Mouse (Mus musculus) testis, adult 2 months (tissue): ENCODE measurements around the gene Igfbp4. TPM values are rescaled to one million over a fixed set of nuclear protein-coding genes. Genes with fewer than 3 reads are reported as not detected.
A peak's percentile ranks its signal among the peaks of the same experiment; 100 is the strongest.

Experiments used
- H3K27ac ChIP-seq: fragments of 200-500 bp; 2 replicates; pipeline ENCODE4 v1.5.1; 2012; ENCODE audit warnings: low read depth, low read length; ENCODE audit not compliant: control insufficient read depth, insufficient read depth
- H3K27me3 ChIP-seq: fragments of 200-500 bp; 2 replicates; pipeline ENCODE4 v1.6.1; 2012; ENCODE audit warnings: mild to moderate bottlenecking, low read length, moderate library complexity; ENCODE audit not compliant: control insufficient read depth, insufficient read depth
- H3K36me3 ChIP-seq: fragments of 200-500 bp; 2 replicates; pipeline ENCODE4 v1.6.1; 2012; ENCODE audit warnings: mild to moderate bottlenecking, low read length; ENCODE audit not compliant: control insufficient read depth, insufficient read depth
- H3K4me1 ChIP-seq: fragments of 200-500 bp; 2 replicates; pipeline ENCODE4 v1.6.1; 2012; ENCODE audit warnings: low read length; ENCODE audit not compliant: control insufficient read depth, insufficient read depth
- H3K4me3 ChIP-seq: fragments of 200-500 bp; 2 replicates; pipeline ENCODE4 v1.5.1; 2012; ENCODE audit warnings: low read depth, mild to moderate bottlenecking, low read length, moderate library complexity, mixed read lengths; ENCODE audit not compliant: control insufficient read depth
- CTCF ChIP-seq: fragments of 200-500 bp; IDR thresholded peaks from 2 replicates; pipeline ENCODE4 v1.5.1; 2012; ENCODE audit warnings: low read depth, mild to moderate bottlenecking, inconsistent platforms, low read length, moderate library complexity; ENCODE audit not compliant: control insufficient read depth, insufficient read depth, insufficient replicate concordance
- POLR2A ChIP-seq: fragments of 200-500 bp; IDR thresholded peaks from 2 replicates; pipeline ENCODE4 v1.6.1; 2012; ENCODE audit warnings: low read depth, mild to moderate bottlenecking, inconsistent platforms, low read length, moderate library complexity; ENCODE audit not compliant: control insufficient read depth
- polyA plus RNA-seq: library from polyadenylated mRNA; depleted of rRNA; stranded (reverse); fragments of >200 nt; gene quantifications from 2 replicates; pipeline ENCODE4 v1.2.3, GENCODE M21; 2012

The Igfbp4 gene
- polyA plus RNA-seq, 1 experiment: 19.0 TPM

DNA sequence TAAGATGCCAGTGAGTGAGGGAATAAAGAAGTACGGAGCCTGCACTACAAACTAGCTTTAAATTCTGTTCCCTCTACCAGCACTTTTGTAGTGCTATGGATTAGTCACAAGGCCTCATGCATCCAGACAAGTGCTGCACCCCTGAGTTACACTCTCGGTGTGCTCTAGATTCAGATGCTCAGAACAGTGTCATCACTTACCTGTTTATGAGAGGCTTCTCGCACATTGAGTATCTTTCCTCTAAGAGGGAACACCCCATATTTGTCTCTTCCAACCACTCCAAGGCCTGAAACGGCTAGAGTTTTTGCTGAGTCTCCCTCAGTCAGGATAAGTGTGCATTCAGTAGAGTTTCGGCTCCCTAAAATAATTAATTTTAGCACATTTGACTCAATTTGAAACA is 30.3 kb upstream of the Igfbp4 start:
- no peaks in the 10 kb centered on the region for H3K27me3 ChIP-seq
- H3K27ac ChIP-seq: no peak overlapping the region
- 0 out of 2 replicates have a peak, but pooled peaks cover 1% of the 10 kb centered on the region for H3K36me3 ChIP-seq
- no peak for TF ChIP-seq CTCF
- no peak for TF ChIP-seq POLR2A
- H3K4me1 ChIP-seq: no peaks in the 10 kb centered on the region
- H3K4me3 ChIP-seq: no peak overlapping the region

GRCm38 (mm10) chr11:99013856-99014255 is 27.2 kb upstream of the Igfbp4 start:
- Histone ChIP-seq H3K27me3 (no peaks in the 10 kb centered on the region), H3K36me3 (0 out of 2 replicates have a peak, but pooled peaks cover 1% of the 10 kb centered on the region), H3K27ac (no peak overlapping the region), H3K4me1 (no peaks in the 10 kb centered on the region), H3K4me3 (no peak overlapping the region)
- TF ChIP-seq CTCF: no peak
- TF ChIP-seq POLR2A: no peak

GRCm38 (mm10) chr11:99019844-99020243 is 21.2 kb upstream of the Igfbp4 start:
- H3K27ac ChIP-seq: no peak overlapping the region
- TF ChIP-seq POLR2A (no peak), CTCF (no peak)
- H3K4me3 ChIP-seq: no peak overlapping the region
- peaks cover 4% of the 10 kb centered on the region for H3K4me1 ChIP-seq
- peaks cover 1% of the 10 kb centered on the region for H3K36me3 ChIP-seq
- H3K27me3 ChIP-seq: no peaks in the 10 kb centered on the region

DNA sequence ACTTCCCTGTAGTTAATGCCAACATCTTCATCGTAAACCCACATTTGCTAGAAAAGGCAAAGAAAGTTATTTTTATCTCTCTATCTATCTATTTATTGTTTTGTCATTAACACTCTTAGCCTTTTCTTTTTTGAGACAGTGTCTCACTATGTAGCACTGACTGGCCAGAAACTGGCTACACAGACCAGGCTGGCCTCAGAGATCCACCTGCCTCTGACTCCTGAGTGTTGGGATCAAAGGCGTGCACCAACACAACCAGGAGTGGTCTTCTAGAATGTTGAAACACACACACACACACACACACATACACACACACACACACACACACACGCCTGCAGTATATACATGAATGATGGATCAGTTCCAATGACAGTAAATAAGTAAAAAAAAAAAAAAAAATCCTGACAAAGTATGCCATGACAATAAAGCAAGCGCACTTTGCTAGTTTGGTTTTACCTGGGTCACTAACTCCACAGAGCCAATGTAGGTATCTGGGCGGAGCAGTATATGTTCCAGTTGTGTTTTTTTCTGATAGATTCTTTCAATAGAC is 18.6 kb upstream of the Igfbp4 start:
- H3K4me3 ChIP-seq: no peak overlapping the region
- H3K4me1 ChIP-seq: peaks cover 9% of the 10 kb centered on the region
- no peak overlapping the region for H3K27ac ChIP-seq
- TF ChIP-seq CTCF (no peak), POLR2A (no peak)
- no peaks in the 10 kb centered on the region for H3K27me3 ChIP-seq
- peaks cover 1% of the 10 kb centered on the region for H3K36me3 ChIP-seq

- Histone ChIP-seq H3K4me3 (peak overlapping the region; percentile 99), H3K27me3 (no peaks in the 10 kb centered on the region), H3K27ac (no peak overlapping the region), H3K4me1 (peaks cover 9% of the 10 kb centered on the region), H3K36me3 (peaks cover 1% of the 10 kb centered on the region)
- TF ChIP-seq POLR2A (no peak), CTCF (no peak)
These were observed 17.9 kb upstream of the Igfbp4 start for GRCm38 (mm10) chr11:99023094-99023493.

- Histone ChIP-seq H3K36me3 (peaks cover 1% of the 10 kb centered on the region), H3K27ac (peak within 1 kb of the TSS; percentile 98), H3K4me3 (peak within 1 kb of the TSS; percentile 99), H3K4me1 (peaks cover 9% of the 10 kb centered on the region), H3K27me3 (no peaks in the 10 kb centered on the region)
- TF ChIP-seq POLR2A (peak; percentile 87), CTCF (no peak)
These were observed 17.3 kb upstream of the Igfbp4 start, which contains the start of gene Top2a for GRCm38 (mm10) chr11:99023500-99024467. Gene Top2a (minus strand): TSS chr11:99024189.

DNA sequence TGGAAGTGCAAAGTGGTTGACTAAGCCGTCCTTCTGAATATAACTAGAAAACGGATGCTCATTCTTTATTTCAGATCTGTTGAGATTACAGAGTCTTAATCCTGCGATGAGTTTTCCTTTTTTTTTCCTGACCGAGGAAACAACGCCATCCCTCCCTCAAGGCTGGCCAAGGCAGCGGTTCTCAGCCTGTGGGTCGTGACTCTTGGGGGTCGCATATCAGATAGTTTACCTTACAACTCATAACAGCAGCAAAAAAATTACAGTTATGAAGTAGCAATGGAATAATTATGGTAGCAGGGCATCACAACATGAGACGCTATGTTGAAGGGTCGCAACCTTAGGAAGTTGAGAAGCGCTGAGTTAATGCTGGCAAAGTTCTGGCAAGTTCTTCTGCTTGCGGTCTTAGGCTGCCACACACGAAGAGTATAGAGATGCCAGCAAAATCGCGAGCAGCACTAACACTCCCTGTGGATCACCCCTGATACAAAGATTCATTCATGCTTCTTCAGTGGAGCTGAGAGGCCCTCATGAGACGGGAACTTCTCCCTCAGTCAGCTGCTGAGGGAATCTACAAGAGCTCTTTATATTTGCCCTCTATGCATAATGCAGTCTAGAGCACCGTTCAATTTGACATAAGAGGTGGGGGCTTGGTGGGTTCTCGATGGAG is 16.4 kb upstream of the Igfbp4 start:
- peak overlapping the region; percentile 68 for H3K27ac ChIP-seq
- TF ChIP-seq CTCF: no peak
- TF ChIP-seq POLR2A: no peak
- no peaks in the 10 kb centered on the region for H3K27me3 ChIP-seq
- H3K4me1 ChIP-seq: peaks cover 9% of the 10 kb centered on the region
- peak overlapping the region; percentile 82 for H3K4me3 ChIP-seq
- H3K36me3 ChIP-seq: peaks cover 1% of the 10 kb centered on the region
